Mouse (Mus musculus): ENCODE results near the gene Umps. TPM values are rescaled to one million over a fixed set of nuclear protein-coding genes. Genes with fewer than 3 reads are reported as not detected.

Umps gene
- total RNA-seq (2014; rRNA removed; ENCODE audit: low replicate concordance) (14.3 and 15.0 TPM in 2 replicates), polyA plus RNA-seq (2015; fragmentation: Nextera tagmentation; extraction: Ambion mirVana) (12.5 and 12.6 TPM in 2 replicates)

DNA sequence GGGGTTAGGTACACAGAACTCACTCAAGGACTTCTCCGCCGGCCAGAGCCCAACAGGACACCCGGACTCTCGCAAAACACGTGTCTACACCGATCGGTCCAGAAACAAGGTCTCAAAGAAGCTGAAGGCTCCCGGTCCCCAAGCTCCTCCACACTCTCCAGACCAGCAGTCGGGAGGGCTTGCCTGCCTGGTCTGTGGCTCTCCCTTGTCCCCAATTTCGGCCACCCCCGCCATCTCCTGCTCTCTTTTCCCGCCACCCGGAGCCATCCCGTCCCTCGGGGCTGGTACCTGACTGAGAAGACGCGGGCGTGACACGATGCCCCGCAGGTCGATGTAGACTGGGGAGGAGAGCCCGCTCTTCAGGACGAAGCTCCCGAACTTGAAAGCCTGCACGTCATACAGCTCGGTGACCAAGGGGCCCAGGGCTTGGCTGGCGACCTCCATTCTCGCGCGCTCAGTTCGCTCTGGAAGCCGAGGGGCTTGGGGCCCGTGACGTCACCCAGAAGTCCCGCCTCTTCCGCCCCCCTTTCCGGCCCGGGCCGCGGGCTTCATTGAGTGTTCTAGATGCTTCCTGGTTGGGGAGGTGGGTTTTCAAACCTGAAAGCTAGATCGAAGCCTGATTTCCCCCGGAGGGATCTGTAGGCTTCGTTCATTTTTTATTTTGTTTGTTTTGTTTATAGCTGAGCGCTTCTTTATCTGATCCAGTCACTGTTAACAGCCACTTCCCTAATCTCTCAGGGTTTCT lies at the start of gene Umps:
TSS of gene Umps (minus strand) at position 501 of the 745 bp plus-strand sequence.
- ATAC-seq (ENCODE audit: insufficient read depth, low read depth), result peak; percentile 92
- peaks cover 16% of the 10 kb centered on the region for H3K36me3 ChIP-seq (replicated peaks; ENCODE audit: control insufficient read depth, insufficient read depth, low read length)
- WGBS, result under 1% methylated on average over 44 of the region's 44 CpGs

GRCm38 (mm10) chr16:34011991-34012845 lies 45.4 kb upstream of the Umps start:
- DNase-seq (ENCODE audit: low spot score), result no peak
- H3K4me2 ChIP-seq (ENCODE audit: low read depth, low read length), result no peak overlapping the region
- H3K4me1 ChIP-seq (ENCODE audit: control insufficient read depth, insufficient read depth), result peaks cover 6% of the 10 kb centered on the region; the same call in 1 of the 2 replicates
- H3K36me3 ChIP-seq (replicated peaks; ENCODE audit: control insufficient read depth, insufficient read depth, low read length), result peaks cover 34% of the 10 kb centered on the region
- TF ChIP-seq EP300 (IDR thresholded peaks at IDR 0.05; ENCODE audit: low read depth) (no peak), CTCF (IDR thresholded peaks at IDR 0.05; ENCODE audit: low read depth) (no peak)
- H3K4me3 ChIP-seq (ENCODE audit: low read depth, low read length), result no peak overlapping the region
- WGBS, result 60% methylated on average over 20 of the region's 20 CpGs
- H3K9ac ChIP-seq (replicated peaks; ENCODE audit: low read depth, low read length), result no peak overlapping the region
- 0 out of 2 replicates have a peak, but pooled peaks cover 4% of the 10 kb centered on the region for H3K9me3 ChIP-seq (replicated peaks; ENCODE audit: control insufficient read depth, low read length)
- H3K27ac ChIP-seq (ENCODE audit: low read depth), result no peak overlapping the region; the same call in 1 of the 2 replicates
- no peak for ATAC-seq (ENCODE audit: insufficient read depth, low read depth)
- no peaks in the 10 kb centered on the region for H3K27me3 ChIP-seq (ENCODE audit: control insufficient read depth, insufficient read depth, low read length)

More for the DNA sequence above, at the start of gene Umps:
- no peaks in the 10 kb centered on the region for H3K9me3 ChIP-seq (replicated peaks; ENCODE audit: control insufficient read depth, low read length)
- peaks cover 10% of the 10 kb centered on the region for H3K4me1 ChIP-seq (ENCODE audit: control insufficient read depth, insufficient read depth)
- peak within 1 kb of the TSS; percentile 55 for H3K4me3 ChIP-seq (ENCODE audit: low read depth, low read length)
- H3K27ac ChIP-seq (ENCODE audit: low read depth), result peak within 1 kb of the TSS; percentile 23
- no peaks in the 10 kb centered on the region for H3K27me3 ChIP-seq (ENCODE audit: control insufficient read depth, insufficient read depth, low read length)
- peak; percentile 73 for DNase-seq (ENCODE audit: low spot score)
- TF ChIP-seq EP300 (IDR thresholded peaks at IDR 0.05; ENCODE audit: low read depth), result no peak
- no peak for TF ChIP-seq CTCF (IDR thresholded peaks at IDR 0.05; ENCODE audit: low read depth)
- peak within 1 kb of the TSS; percentile 49 for H3K9ac ChIP-seq (replicated peaks; ENCODE audit: low read depth, low read length)
- peak within 1 kb of the TSS; percentile 94 for H3K4me2 ChIP-seq (ENCODE audit: low read depth, low read length)

DNA sequence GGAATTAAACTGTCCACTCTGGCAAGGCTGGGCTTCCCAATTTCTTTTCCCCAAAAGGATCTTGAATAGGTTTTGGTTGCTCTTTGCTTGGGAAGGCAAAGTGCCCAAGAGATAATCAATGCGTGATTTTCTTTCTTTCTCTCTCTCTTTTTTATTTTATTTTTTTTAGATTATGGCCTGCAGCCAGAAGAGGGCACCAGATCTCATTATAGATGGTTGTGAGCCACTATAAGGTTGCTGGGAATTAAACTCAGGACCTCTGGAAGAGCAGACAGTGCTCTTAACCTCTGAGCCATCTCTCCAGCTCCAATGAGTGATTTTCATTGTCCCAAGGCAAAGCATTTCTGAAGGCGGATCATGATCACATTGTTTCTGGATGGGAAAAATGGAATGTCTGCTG lies 42.7 kb upstream of the Umps start:
- WGBS, result 84% methylated on average over 2 of the region's 2 CpGs
- no peak overlapping the region for H3K4me2 ChIP-seq (ENCODE audit: low read depth, low read length)
- H3K27me3 ChIP-seq (ENCODE audit: control insufficient read depth, insufficient read depth, low read length), result no peaks in the 10 kb centered on the region
- no peak for ATAC-seq (ENCODE audit: insufficient read depth, low read depth)
- TF ChIP-seq EP300 (IDR thresholded peaks at IDR 0.05; ENCODE audit: low read depth), result no peak
- TF ChIP-seq CTCF (IDR thresholded peaks at IDR 0.05; ENCODE audit: low read depth), result no peak
- H3K27ac ChIP-seq (ENCODE audit: low read depth), result no peak overlapping the region
- 0 out of 2 replicates have a peak, but pooled peaks cover 4% of the 10 kb centered on the region for H3K9me3 ChIP-seq (replicated peaks; ENCODE audit: control insufficient read depth, low read length)
- no peak overlapping the region for H3K4me3 ChIP-seq (ENCODE audit: low read depth, low read length)
- DNase-seq (ENCODE audit: low spot score), result no peak
- H3K36me3 ChIP-seq (replicated peaks; ENCODE audit: control insufficient read depth, insufficient read depth, low read length), result peaks cover 15% of the 10 kb centered on the region
- H3K9ac ChIP-seq (replicated peaks; ENCODE audit: low read depth, low read length), result no peak overlapping the region
- peaks cover 10% of the 10 kb centered on the region for H3K4me1 ChIP-seq (ENCODE audit: control insufficient read depth, insufficient read depth)

DNA sequence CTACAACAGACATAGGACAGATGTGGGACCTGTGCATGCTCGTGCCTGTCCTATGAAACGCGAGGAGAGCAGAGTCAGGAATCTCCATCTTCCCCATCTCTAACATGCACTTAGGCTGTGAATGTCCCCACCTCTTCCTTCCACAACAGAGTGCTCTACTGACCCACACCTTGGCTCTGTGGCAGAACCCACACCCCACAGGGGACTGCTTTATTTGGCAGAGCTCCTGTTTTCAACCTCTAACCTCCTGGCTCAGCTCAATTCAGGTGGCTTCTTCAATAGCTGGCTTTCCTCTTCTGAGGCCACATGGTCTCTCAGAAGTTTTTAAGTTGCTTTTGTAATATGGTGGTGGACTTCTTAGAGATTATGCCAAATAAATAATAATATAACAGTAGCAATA lies 39.1 kb upstream of the Umps start:
- 0 out of 2 replicates have a peak, but pooled peaks cover 4% of the 10 kb centered on the region for H3K9me3 ChIP-seq (replicated peaks; ENCODE audit: control insufficient read depth, low read length)
- DNase-seq (ENCODE audit: low spot score), result no peak
- H3K9ac ChIP-seq (replicated peaks; ENCODE audit: low read depth, low read length), result no peak overlapping the region
- no peak overlapping the region for H3K4me2 ChIP-seq (ENCODE audit: low read depth, low read length)
- no peak for ATAC-seq (ENCODE audit: insufficient read depth, low read depth)
- WGBS, result 96% methylated on average over 3 of the region's 3 CpGs
- peaks cover 13% of the 10 kb centered on the region; the same call in 1 of the 2 replicates for H3K4me1 ChIP-seq (ENCODE audit: control insufficient read depth, insufficient read depth)
- peaks cover 8% of the 10 kb centered on the region; the same call in 1 of the 2 replicates for H3K36me3 ChIP-seq (replicated peaks; ENCODE audit: control insufficient read depth, insufficient read depth, low read length)
- no peak for TF ChIP-seq CTCF (IDR thresholded peaks at IDR 0.05; ENCODE audit: low read depth)
- TF ChIP-seq EP300 (IDR thresholded peaks at IDR 0.05; ENCODE audit: low read depth), result no peak
- H3K4me3 ChIP-seq (ENCODE audit: low read depth, low read length), result no peak overlapping the region
- H3K27ac ChIP-seq (ENCODE audit: low read depth), result no peak overlapping the region
- H3K27me3 ChIP-seq (ENCODE audit: control insufficient read depth, insufficient read depth, low read length), result no peaks in the 10 kb centered on the region

GRCm38 (mm10) chr16:34004128-34004578 lies 37.3 kb upstream of the Umps start:
- no peak for TF ChIP-seq CTCF (IDR thresholded peaks at IDR 0.05; ENCODE audit: low read depth)
- no peak for TF ChIP-seq EP300 (IDR thresholded peaks at IDR 0.05; ENCODE audit: low read depth)
- Histone ChIP-seq H3K9ac (replicated peaks; ENCODE audit: low read depth, low read length) (no peak overlapping the region), H3K4me3 (ENCODE audit: low read depth, low read length) (no peak overlapping the region), H3K27ac (ENCODE audit: low read depth) (peak overlapping the region; percentile 61), H3K36me3 (replicated peaks; ENCODE audit: control insufficient read depth, insufficient read depth, low read length) (no peaks in the 10 kb centered on the region), H3K4me1 (ENCODE audit: control insufficient read depth, insufficient read depth) (peaks cover 13% of the 10 kb centered on the region; the same call in 1 of the 2 replicates), H3K27me3 (ENCODE audit: control insufficient read depth, insufficient read depth, low read length) (no peaks in the 10 kb centered on the region), H3K4me2 (ENCODE audit: low read depth, low read length) (peak overlapping the region; percentile 24), H3K9me3 (replicated peaks; ENCODE audit: control insufficient read depth, low read length) (no peaks in the 10 kb centered on the region)
- ATAC-seq (ENCODE audit: insufficient read depth, low read depth) (peak; percentile 78), DNase-seq (ENCODE audit: low spot score) (peak; percentile 62)
- WGBS, result 9% methylated on average over 4 of the region's 4 CpGs
